Mouse (Mus musculus): ENCODE measurements at regions not wholly inside any gene's neighbourhood (a gene's known extent, or its start where the extent isn't known, plus 50 kb on each side); places are given as distances from the start of the nearest gene placed in this dataset.

DNA sequence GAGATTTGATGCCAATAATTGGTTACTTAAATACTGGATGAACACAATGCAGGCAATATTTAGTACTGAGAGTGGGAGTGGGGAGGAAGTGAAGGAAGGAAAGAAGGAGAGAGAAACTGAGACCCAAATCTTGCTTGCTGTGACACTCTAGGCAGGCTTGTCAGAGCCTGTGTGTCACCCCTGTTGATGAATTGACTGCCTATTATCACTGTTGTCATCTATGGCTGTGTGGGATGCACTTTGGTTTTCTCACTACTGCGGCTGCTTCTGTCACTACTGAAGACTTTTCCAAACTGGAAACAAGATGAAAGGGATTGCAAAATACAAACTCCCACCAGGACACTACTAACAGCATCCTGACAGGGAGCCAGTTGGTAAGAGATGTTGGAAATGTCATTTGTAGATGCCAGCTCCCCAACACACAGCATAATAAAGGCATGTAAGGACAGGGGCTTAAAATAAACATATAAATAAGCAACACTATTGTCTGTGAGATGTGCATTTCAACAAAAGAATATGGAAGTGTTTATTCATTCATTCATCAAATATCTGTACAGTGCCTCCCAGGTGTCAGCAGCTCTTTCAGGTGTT, 207.0 kb upstream of the Ufl1 start:
- ATAC-seq (ENCODE audit: low FRiP score): no peak
- no peaks in the 10 kb centered on the region for H3K4me1 ChIP-seq (ENCODE audit: control insufficient read depth, insufficient read depth, low read length)
- H3K27ac ChIP-seq (ENCODE audit: low read depth, low read length): no peak overlapping the region
- H3K36me3 ChIP-seq (ENCODE audit: control insufficient read depth, insufficient read depth, low read length): no peaks in the 10 kb centered on the region
- no peak overlapping the region for H3K4me3 ChIP-seq (ENCODE audit: low read depth, low read length)
- DNase-seq (ENCODE audit: low spot score, missing footprints): no peak
- H3K4me2 ChIP-seq: no peak overlapping the region
- H3K9me3 ChIP-seq (ENCODE audit: control insufficient read depth, low read length): no peaks in the 10 kb centered on the region
- no peak overlapping the region for H3K9ac ChIP-seq (ENCODE audit: low read length)
- WGBS: 81% methylated on average over 1 of the region's 1 CpGs
- no peaks in the 10 kb centered on the region for H3K27me3 ChIP-seq (ENCODE audit: control insufficient read depth, insufficient read depth, low read length)

DNA sequence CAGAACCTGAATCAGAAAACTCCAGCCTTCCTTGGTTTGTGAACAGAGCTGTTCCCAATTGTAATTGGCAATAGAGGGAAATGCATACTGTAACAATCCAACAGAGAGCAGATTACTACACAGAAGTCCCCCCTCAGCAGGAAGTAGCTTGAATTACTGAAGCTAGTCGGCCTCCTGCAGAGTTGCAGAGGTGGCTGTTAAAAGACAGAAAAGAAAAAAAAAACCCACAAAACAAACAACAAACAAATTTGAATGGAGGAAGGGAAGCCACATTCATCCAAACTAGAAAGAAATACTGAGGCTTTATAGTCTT, 202.0 kb upstream of the Ufl1 start:
- H3K4me1 ChIP-seq (ENCODE audit: control insufficient read depth, insufficient read depth, low read length): no peaks in the 10 kb centered on the region
- no peaks in the 10 kb centered on the region for H3K27me3 ChIP-seq (ENCODE audit: control insufficient read depth, insufficient read depth, low read length)
- no peak overlapping the region for H3K4me3 ChIP-seq (ENCODE audit: low read depth, low read length)
- DNase-seq (ENCODE audit: low spot score, missing footprints) (no peak), ATAC-seq (ENCODE audit: low FRiP score) (no peak)
- no peak overlapping the region for H3K27ac ChIP-seq (ENCODE audit: low read depth, low read length)
- no peak overlapping the region for H3K9ac ChIP-seq (ENCODE audit: low read length)
- H3K36me3 ChIP-seq (ENCODE audit: control insufficient read depth, insufficient read depth, low read length): no peaks in the 10 kb centered on the region
- H3K9me3 ChIP-seq (ENCODE audit: control insufficient read depth, low read length): no peaks in the 10 kb centered on the region
- 29% methylated on average over 1 of the region's 1 CpGs for WGBS
- H3K4me2 ChIP-seq: no peak overlapping the region

DNA sequence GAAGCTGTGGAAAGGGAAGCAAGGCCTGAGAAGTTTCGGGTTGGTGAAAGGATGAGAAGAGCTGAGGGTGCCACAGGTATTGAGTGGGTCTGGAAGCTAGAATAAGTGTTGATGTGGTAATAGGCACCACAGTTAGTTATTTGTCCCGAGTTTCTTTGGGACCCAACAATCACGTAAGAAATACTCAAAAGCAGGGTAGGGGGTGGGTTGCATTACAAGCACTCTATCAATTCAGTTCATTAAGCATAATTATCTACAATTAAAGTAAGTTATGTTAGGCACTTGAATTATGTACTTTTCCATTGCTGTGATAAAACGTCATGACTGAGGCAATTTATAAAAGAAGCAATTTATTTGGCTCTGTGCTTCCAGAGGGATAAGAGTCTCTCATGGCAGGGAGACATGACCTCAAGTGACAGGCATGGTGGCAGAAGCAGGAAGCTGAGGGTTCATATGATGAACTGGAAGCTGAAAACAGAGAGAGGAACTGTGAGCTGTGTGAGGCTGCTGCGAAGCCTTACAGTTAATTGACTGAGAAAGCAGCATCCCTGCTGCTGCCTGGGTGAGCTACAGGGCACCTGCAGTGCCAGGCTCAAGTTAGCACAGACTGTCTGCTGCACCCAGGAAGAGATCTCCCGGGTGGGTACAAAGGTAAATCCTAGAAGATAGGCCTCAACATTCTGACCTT, 201.5 kb upstream of the Ufl1 start:
- Histone ChIP-seq H3K4me3 (ENCODE audit: low read depth, low read length) (no peak overlapping the region), H3K36me3 (ENCODE audit: control insufficient read depth, insufficient read depth, low read length) (no peaks in the 10 kb centered on the region), H3K27ac (ENCODE audit: low read depth, low read length) (no peak overlapping the region), H3K27me3 (ENCODE audit: control insufficient read depth, insufficient read depth, low read length) (no peaks in the 10 kb centered on the region), H3K4me1 (ENCODE audit: control insufficient read depth, insufficient read depth, low read length) (no peaks in the 10 kb centered on the region), H3K9me3 (ENCODE audit: control insufficient read depth, low read length) (no peaks in the 10 kb centered on the region), H3K4me2 (no peak overlapping the region), H3K9ac (ENCODE audit: low read length) (no peak overlapping the region)
- DNase-seq (ENCODE audit: low spot score, missing footprints): no peak
- WGBS: 43% methylated on average over 6 of the region's 6 CpGs
- ATAC-seq (ENCODE audit: low FRiP score): no peak

DNA sequence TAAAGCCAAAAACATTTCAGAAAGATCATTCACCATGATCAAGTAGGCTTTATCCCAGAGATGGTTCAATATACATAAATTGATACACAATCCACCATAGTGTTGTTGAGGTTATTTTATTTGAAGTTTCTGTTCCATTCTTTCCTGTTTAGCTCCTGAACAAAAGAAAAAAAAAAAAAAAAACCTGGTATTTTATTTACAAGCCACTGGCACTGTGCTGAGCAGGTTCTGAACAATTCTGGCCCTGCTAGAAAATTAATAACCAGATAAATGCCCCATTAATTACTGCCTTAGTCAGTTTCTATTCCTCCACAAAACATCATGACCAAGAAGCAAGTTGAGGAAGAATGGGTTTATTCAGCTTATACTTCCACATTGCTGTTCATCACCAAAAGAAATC, 191.4 kb upstream of the Ufl1 start:
- Histone ChIP-seq H3K27ac (ENCODE audit: low read depth, low read length) (no peak overlapping the region), H3K9ac (ENCODE audit: low read length) (no peak overlapping the region), H3K36me3 (ENCODE audit: control insufficient read depth, insufficient read depth, low read length) (no peaks in the 10 kb centered on the region), H3K4me2 (no peak overlapping the region), H3K9me3 (ENCODE audit: control insufficient read depth, low read length) (no peaks in the 10 kb centered on the region), H3K4me3 (ENCODE audit: low read depth, low read length) (no peak overlapping the region), H3K27me3 (ENCODE audit: control insufficient read depth, insufficient read depth, low read length) (no peaks in the 10 kb centered on the region), H3K4me1 (ENCODE audit: control insufficient read depth, insufficient read depth, low read length) (no peaks in the 10 kb centered on the region)
- DNase-seq (ENCODE audit: low spot score, missing footprints): no peak
- ATAC-seq (ENCODE audit: low FRiP score): no peak

DNA sequence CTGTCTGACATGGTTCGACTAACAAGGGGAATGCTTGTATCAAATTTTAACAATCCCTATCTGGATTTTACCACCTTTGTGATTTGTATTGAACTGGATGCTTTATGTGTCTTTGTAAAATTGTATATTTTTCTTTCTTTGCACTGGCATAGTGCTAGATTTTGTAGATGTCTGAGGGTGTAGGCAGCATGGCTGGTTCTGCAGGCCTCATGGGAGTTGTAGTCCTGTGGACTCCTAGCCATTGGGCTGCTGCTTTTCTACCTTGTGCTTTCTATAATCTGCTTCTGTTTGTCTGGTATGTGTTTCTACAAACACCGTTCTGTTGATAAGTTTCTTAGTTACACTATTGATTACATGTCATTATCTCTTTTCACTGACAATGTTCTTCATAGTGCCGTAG, 184.9 kb upstream of the Ufl1 start:
- no peak overlapping the region for H3K9ac ChIP-seq (ENCODE audit: low read length)
- no peak overlapping the region for H3K27ac ChIP-seq (ENCODE audit: low read depth, low read length)

DNA sequence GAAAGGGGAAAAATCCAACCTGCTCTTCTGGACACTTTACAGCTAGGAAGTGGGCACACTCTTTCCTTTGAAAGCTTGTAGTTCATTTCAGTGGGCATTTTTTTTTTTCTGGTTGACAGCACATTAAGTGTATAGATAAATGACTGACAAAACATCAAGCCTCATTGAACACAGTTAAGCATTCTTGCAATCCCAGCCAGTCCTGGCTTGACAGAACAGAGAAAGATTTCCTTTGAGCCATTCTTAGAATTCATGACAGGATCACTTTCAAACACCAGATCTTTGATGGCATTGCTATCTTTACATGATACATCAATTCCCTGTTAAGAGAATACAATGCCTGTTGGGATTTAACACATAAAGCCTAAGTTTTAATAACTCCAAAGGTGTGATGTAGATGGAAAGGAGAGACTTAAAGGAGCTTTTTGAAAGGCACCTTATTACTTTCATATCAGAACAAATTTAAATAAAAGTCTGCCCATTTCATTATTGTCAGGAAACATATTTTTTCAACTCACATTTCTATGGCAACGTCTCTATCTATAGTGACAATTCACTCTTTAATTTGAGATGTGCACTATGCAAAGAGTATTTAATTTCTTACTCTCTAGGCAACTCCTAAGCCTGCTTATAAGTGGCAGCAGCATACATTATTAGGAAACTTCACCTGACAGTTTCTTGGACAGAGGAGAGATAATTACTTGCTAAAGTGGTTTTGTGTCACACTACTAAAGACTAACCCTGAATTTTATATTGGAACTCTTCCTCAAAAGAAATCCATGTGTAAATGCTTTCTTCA, 183.4 kb upstream of the Ufl1 start:
- no peak overlapping the region for H3K4me2 ChIP-seq
- H3K4me3 ChIP-seq (ENCODE audit: low read depth, low read length): no peak overlapping the region
- H3K4me1 ChIP-seq (ENCODE audit: control insufficient read depth, insufficient read depth, low read length): no peaks in the 10 kb centered on the region
- no peaks in the 10 kb centered on the region for H3K9me3 ChIP-seq (ENCODE audit: control insufficient read depth, low read length)
- H3K36me3 ChIP-seq (ENCODE audit: control insufficient read depth, insufficient read depth, low read length): no peaks in the 10 kb centered on the region
- ATAC-seq (ENCODE audit: low FRiP score): no peak
- 72% methylated on average over 1 of the region's 1 CpGs for WGBS
- DNase-seq (ENCODE audit: low spot score, missing footprints): no peak
- H3K27me3 ChIP-seq (ENCODE audit: control insufficient read depth, insufficient read depth, low read length): no peaks in the 10 kb centered on the region
- H3K27ac ChIP-seq (ENCODE audit: low read depth, low read length): no peak overlapping the region
- H3K9ac ChIP-seq (ENCODE audit: low read length): no peak overlapping the region

More for the DNA sequence above, 184.9 kb upstream of the Ufl1 start:
- H3K4me2 ChIP-seq: no peak overlapping the region
- no peak overlapping the region for H3K4me3 ChIP-seq (ENCODE audit: low read depth, low read length)
- no peaks in the 10 kb centered on the region for H3K9me3 ChIP-seq (ENCODE audit: control insufficient read depth, low read length)
- H3K27me3 ChIP-seq (ENCODE audit: control insufficient read depth, insufficient read depth, low read length): no peaks in the 10 kb centered on the region
- no peaks in the 10 kb centered on the region for H3K4me1 ChIP-seq (ENCODE audit: control insufficient read depth, insufficient read depth, low read length)
- no peaks in the 10 kb centered on the region for H3K36me3 ChIP-seq (ENCODE audit: control insufficient read depth, insufficient read depth, low read length)
- DNase-seq (ENCODE audit: low spot score, missing footprints) (no peak), ATAC-seq (ENCODE audit: low FRiP score) (peak; percentile 40; the same call in 1 of the 2 replicates)
- 85% methylated on average over 3 of the region's 3 CpGs for WGBS

DNA sequence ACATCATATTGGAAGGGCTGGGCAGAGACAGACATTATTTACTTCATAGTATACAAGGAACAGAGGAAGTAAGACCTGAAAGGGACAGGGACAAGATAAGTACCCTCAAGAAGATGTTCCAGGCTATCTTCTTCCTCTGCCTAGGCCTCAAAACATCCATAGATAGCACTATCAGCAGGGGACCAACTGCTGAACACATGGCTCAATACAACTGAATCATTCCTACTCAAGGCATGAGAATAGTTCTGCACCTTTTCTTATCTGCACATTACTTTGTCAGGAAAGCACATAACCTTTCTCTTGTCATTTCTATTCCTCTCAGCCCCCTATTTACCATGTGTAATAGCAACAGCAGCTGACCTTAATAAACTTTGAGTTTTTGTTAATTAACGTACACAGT, 182.4 kb upstream of the Ufl1 start:
- no peak for DNase-seq (ENCODE audit: low spot score, missing footprints)
- no peak overlapping the region for H3K4me2 ChIP-seq

DNA sequence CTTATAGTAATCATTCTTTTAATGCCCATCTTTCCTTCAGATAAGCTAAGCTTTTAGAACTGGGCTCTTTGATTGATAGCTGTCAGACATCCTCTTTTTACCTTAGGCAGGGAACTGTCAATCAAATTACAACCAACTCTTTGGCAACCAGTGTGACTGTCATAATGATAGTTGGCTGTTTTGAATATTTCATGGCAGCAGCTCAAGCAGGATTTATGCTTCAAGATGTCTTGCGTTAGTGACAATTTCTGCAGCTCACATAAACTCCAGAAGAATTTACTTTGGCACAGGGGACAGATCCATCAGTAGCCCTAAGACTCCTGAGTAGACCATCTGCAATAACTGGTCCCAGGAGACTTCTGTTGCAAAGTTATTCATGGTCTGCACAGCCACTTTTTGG, 178.5 kb upstream of the Ufl1 start:
- Histone ChIP-seq H3K4me3 (ENCODE audit: low read depth, low read length) (no peak overlapping the region), H3K36me3 (ENCODE audit: control insufficient read depth, insufficient read depth, low read length) (no peaks in the 10 kb centered on the region), H3K27ac (ENCODE audit: low read depth, low read length) (no peak overlapping the region), H3K9ac (ENCODE audit: low read length) (no peak overlapping the region), H3K4me2 (no peak overlapping the region), H3K27me3 (ENCODE audit: control insufficient read depth, insufficient read depth, low read length) (no peaks in the 10 kb centered on the region), H3K4me1 (ENCODE audit: control insufficient read depth, insufficient read depth, low read length) (no peaks in the 10 kb centered on the region), H3K9me3 (ENCODE audit: control insufficient read depth, low read length) (no peaks in the 10 kb centered on the region)
- DNase-seq (ENCODE audit: low spot score, missing footprints) (no peak), ATAC-seq (ENCODE audit: low FRiP score) (no peak)
- WGBS: 89% methylated on average over 1 of the region's 1 CpGs

More for the DNA sequence above, 182.4 kb upstream of the Ufl1 start:
- WGBS: 90% methylated on average over 1 of the region's 1 CpGs
- H3K9me3 ChIP-seq (ENCODE audit: control insufficient read depth, low read length): no peaks in the 10 kb centered on the region
- ATAC-seq (ENCODE audit: low FRiP score): no peak
- no peaks in the 10 kb centered on the region for H3K36me3 ChIP-seq (ENCODE audit: control insufficient read depth, insufficient read depth, low read length)
- no peak overlapping the region for H3K27ac ChIP-seq (ENCODE audit: low read depth, low read length)
- H3K27me3 ChIP-seq (ENCODE audit: control insufficient read depth, insufficient read depth, low read length): no peaks in the 10 kb centered on the region
- no peak overlapping the region for H3K4me3 ChIP-seq (ENCODE audit: low read depth, low read length)
- no peaks in the 10 kb centered on the region for H3K4me1 ChIP-seq (ENCODE audit: control insufficient read depth, insufficient read depth, low read length)
- H3K9ac ChIP-seq (ENCODE audit: low read length): no peak overlapping the region

DNA sequence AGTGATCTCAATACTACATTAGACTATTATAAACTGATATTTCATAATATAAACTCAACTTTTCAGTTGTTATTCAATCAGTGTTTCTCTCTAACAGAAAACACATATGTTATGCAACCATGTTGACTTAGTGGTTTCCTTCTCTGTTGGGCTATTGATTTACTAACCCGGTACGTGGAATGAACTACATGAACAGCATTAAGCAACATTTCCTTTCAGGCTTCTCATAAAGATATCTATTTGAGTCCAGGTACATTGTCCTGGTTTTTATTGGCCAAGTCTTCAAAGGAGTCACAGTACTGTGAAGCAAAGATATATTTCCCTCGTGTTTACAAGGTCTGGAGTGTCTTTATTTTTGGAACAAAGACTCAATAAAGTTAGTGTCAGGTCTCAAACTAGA, 173.1 kb upstream of the Ufl1 start:
- Histone ChIP-seq H3K9ac (ENCODE audit: low read length) (no peak overlapping the region), H3K27me3 (ENCODE audit: control insufficient read depth, insufficient read depth, low read length) (no peaks in the 10 kb centered on the region), H3K27ac (ENCODE audit: low read depth, low read length) (no peak overlapping the region), H3K4me3 (ENCODE audit: low read depth, low read length) (no peak overlapping the region), H3K9me3 (ENCODE audit: control insufficient read depth, low read length) (no peaks in the 10 kb centered on the region), H3K36me3 (ENCODE audit: control insufficient read depth, insufficient read depth, low read length) (no peaks in the 10 kb centered on the region), H3K4me2 (no peak overlapping the region), H3K4me1 (ENCODE audit: control insufficient read depth, insufficient read depth, low read length) (no peaks in the 10 kb centered on the region)
- ATAC-seq (ENCODE audit: low FRiP score): no peak
- 90% methylated on average over 3 of the region's 3 CpGs for whole genome bisulfite sequencing
- DNase-seq (ENCODE audit: low spot score, missing footprints): no peak

Data from midbrain, embryonic 11.5 days (tissue).